Mouse (Mus musculus): ENCODE data around the gene Ccdc130. TPM values are rescaled to one million over a fixed set of nuclear protein-coding genes. Genes with fewer than 3 reads are reported as not detected.

Ccdc130 gene
- total and polyA plus RNA-seq, 3 experiments: 15.9 to 25.8 (median 19.3) TPM

- DNase-seq: no peak
Observed at GRCm38 (mm10) chr8:84237542-84238229, 32.5 kb downstream of the Ccdc130 start.

- peak; percentile 99 for DNase-seq
Observed at GRCm38 (mm10) chr8:84236998-84237473, 33.1 kb downstream of the Ccdc130 start, which contains the start of gene Zswim4. Gene Zswim4, minus strand, starts transcription at chr8:84237055.

- no peak for DNase-seq
Observed at GRCm38 (mm10) chr8:84236410-84236997, 33.7 kb downstream of the Ccdc130 start.

- DNase-seq: peak; percentile 90
Observed at GRCm38 (mm10) chr8:84235746-84236409, 34.3 kb downstream of the Ccdc130 start.

- peak; percentile 85 for DNase-seq
Observed at GRCm38 (mm10) chr8:84233055-84233454, 37.1 kb downstream of the Ccdc130 start.

- DNase-seq: no peak
Observed at GRCm38 (mm10) chr8:84230735-84231134, 39.4 kb downstream of the Ccdc130 start.

- peak; percentile 37 for DNase-seq
Observed at GRCm38 (mm10) chr8:84223322-84224029, 46.7 kb downstream of the Ccdc130 start.

- no peak for DNase-seq
Observed at GRCm38 (mm10) chr8:84222566-84223165, 47.5 kb downstream of the Ccdc130 start.

- no peak for DNase-seq
Observed at GRCm38 (mm10) chr8:84220105-84220504, 50.1 kb downstream of the Ccdc130 start.

GRCm38 (mm10) chr8:84218143-84218542, 52.0 kb downstream of the Ccdc130 start:
- DNase-seq: no peak

GRCm38 (mm10) chr8:84217206-84217605, 53.0 kb downstream of the Ccdc130 start:
- DNase-seq: no peak

GRCm38 (mm10) chr8:84213277-84213676, 56.9 kb downstream of the Ccdc130 start:
- DNase-seq: no peak

- DNase-seq: no peak
Observed at GRCm38 (mm10) chr8:84211881-84212563, 58.2 kb downstream of the Ccdc130 start.

- no peak for DNase-seq
Observed at GRCm38 (mm10) chr8:84211202-84211601, 59.0 kb downstream of the Ccdc130 start.

GRCm38 (mm10) chr8:84210167-84210791, 59.9 kb downstream of the Ccdc130 start:
- DNase-seq: peak; percentile 82

- DNase-seq: no peak
Observed at GRCm38 (mm10) chr8:84208381-84209380, 61.5 kb downstream of the Ccdc130 start.

- peak; percentile 73 for DNase-seq
Observed at GRCm38 (mm10) chr8:84207811-84208210, 62.4 kb downstream of the Ccdc130 start.

Measured in adrenal gland, adult 2 months (tissue).